Mouse (Mus musculus): ENCODE measurements around the gene Vmn1r55.

- no peak for TF ChIP-seq CTCF (IDR thresholded peaks at IDR 0.05; ENCODE audit: borderline replicate concordance, insufficient read depth, low read length)
- no peak for TF ChIP-seq POLR2A (IDR thresholded peaks at IDR 0.05; ENCODE audit: low read depth, low read length)
Observed at GRCm38 (mm10) chr7:5081241-5081640, 68.2 kb downstream of the Vmn1r55 start.

All from embryonic fibroblast, embryonic 13.5 days (primary cell).